Mouse (Mus musculus) lung, embryonic 14.5 days (tissue): ENCODE data around the gene Cd247. TPM values are rescaled to one million over a fixed set of nuclear protein-coding genes. Genes with fewer than 3 reads are reported as not detected.

Source experiments
- ATAC-seq: fragments of 200-750 bp; cut with Nextera tagmentation; 2 replicates; pipeline ENCODE4 v1.8.0; 2017; ENCODE audit warnings: mild to moderate bottlenecking, moderate TSS enrichment, moderate library complexity; ENCODE audit not compliant: insufficient read depth
- DNase-seq: peaks from one replicate; pipeline ENCODE4 v3.0.0-alpha.2; 2015
- H3K27ac ChIP-seq: fragments of 300-500 bp; sonication (generic); 2 replicates; pipeline ENCODE4 v1.5.1; 2014; ENCODE audit warnings: low read depth, mild to moderate bottlenecking, moderate library complexity
- H3K27me3 ChIP-seq: fragments of 300-500 bp; sonication (generic); 2 replicates; pipeline ENCODE4 v1.6.1; 2014; ENCODE audit warnings: low read length, control low read depth; ENCODE audit not compliant: insufficient read depth
- H3K36me3 ChIP-seq: fragments of 300-500 bp; sonication (generic); 2 replicates; pipeline ENCODE4 v1.6.1; 2014; ENCODE audit warnings: control low read depth; ENCODE audit not compliant: insufficient read depth
- H3K4me1 ChIP-seq: fragments of 300-500 bp; sonication (generic); 2 replicates; pipeline ENCODE4 v1.6.1; 2014; ENCODE audit warnings: antibody characterized with exemption, control low read depth; ENCODE audit not compliant: insufficient read depth
- H3K4me2 ChIP-seq: fragments of 300-500 bp; sonication (generic); 2 replicates; pipeline ENCODE4 v1.6.1; 2014; ENCODE audit warnings: mild to moderate bottlenecking
- H3K4me3 ChIP-seq: fragments of 300-500 bp; sonication (generic); 2 replicates; pipeline ENCODE4 v1.5.1; 2014; ENCODE audit warnings: low read depth, low read length
- H3K9ac ChIP-seq: fragments of 300-500 bp; sonication (generic); 2 replicates; pipeline ENCODE4 v1.6.1; 2014
- H3K9me3 ChIP-seq: fragments of 300-500 bp; sonication (generic); 2 replicates; pipeline ENCODE4 v1.6.1; 2016; ENCODE audit warnings: low read depth, low read length, control low read depth
- CTCF ChIP-seq: IDR thresholded peaks from 2 replicates; pipeline ENCODE4 v1.5.1; 2016; ENCODE audit warnings: antibody characterized with exemption, low read depth
- WGBS: fragments of 180-500 bp; shearing (Covaris S2); extraction: QIAGEN DNeasy Blood & Tissue Kit; methylation state at CpG from one replicate; pipeline ENCODE4 v1.1.7; 2014; 5-methylcytosine and 5-hydroxymethylcytosine counted together
- polyA plus RNA-seq: library from polyadenylated mRNA; unstranded; fragments of >200 nt; fragmentation: Nextera tagmentation; extraction: Ambion mirVana; gene quantifications from 2 replicates; pipeline ENCODE4 v1.2.1, GENCODE M21; 2014

The Cd247 gene
- polyA plus RNA-seq, 1 experiment from 2014 or later, result 1.5 TPM

DNA sequence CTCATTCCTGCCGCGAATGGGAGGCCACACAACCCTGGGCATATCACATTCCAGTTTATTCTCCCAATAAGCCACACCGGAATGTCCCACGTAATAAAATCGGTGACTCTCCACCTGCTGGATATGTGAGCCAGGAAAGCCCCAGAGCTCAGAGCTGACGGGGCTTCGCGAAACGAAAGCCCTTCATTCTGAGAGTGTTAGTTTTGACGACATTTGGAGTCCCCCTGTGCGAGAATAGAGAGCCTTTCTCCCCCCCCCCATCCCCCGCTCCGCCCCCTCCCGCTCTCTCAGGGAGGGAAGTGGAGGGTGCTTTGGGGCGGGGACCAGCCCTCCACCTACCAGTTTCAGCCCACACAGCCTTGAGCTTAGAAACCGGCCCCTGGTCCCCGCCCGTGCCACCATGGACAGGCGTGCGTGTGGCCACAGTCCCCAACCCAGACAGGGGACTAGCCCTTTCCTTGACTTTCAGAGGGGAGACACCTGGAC is 56.0 kb downstream of the Cd247 start:
- Histone ChIP-seq H3K27ac (no peak overlapping the region), H3K4me3 (peak overlapping the region; percentile 50), H3K36me3 (no peaks in the 10 kb centered on the region), H3K27me3 (peaks cover 44% of the 10 kb centered on the region), H3K9ac (peak overlapping the region; percentile 53), H3K4me2 (peak overlapping the region; percentile 100), H3K4me1 (peaks cover 10% of the 10 kb centered on the region; the same call in 1 of the 2 replicates), H3K9me3 (no peaks in the 10 kb centered on the region)
- WGBS, result 1% methylated on average over 19 of the region's 20 CpGs
- peak; percentile 63 for ATAC-seq
- no peak for TF ChIP-seq CTCF
- DNase-seq, result peak; percentile 46

DNA sequence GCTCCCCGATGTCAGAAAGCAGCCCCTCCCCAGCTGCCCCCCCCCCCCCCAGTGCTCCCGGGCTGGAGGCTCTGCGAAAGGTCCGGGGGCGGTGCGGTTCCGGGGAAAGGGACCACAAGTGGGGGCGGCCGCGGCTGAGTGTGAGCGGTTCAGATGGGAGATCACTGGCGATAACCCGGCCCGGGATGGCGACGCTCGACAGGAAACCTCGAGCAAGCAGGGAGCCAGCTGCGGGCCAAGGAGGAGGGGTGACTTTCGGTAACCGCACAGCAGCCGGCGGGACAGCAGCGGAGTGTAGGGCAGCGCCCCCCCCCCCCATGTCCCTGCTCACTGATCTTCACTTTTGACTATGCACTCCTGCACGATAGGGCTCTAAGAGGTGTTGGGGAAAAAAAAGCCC is 56.5 kb downstream of the Cd247 start:
- TF ChIP-seq CTCF, result no peak
- Histone ChIP-seq H3K9me3 (no peaks in the 10 kb centered on the region), H3K36me3 (no peaks in the 10 kb centered on the region), H3K27ac (no peak overlapping the region), H3K9ac (peak overlapping the region; percentile 53), H3K4me2 (peak overlapping the region; percentile 100), H3K4me3 (peak overlapping the region; percentile 50), H3K4me1 (peaks cover 10% of the 10 kb centered on the region; the same call in 1 of the 2 replicates), H3K27me3 (peaks cover 44% of the 10 kb centered on the region)
- peak; percentile 35 for DNase-seq
- WGBS, result under 1% methylated on average over 25 of the region's 26 CpGs
- peak; percentile 59 for ATAC-seq

DNA sequence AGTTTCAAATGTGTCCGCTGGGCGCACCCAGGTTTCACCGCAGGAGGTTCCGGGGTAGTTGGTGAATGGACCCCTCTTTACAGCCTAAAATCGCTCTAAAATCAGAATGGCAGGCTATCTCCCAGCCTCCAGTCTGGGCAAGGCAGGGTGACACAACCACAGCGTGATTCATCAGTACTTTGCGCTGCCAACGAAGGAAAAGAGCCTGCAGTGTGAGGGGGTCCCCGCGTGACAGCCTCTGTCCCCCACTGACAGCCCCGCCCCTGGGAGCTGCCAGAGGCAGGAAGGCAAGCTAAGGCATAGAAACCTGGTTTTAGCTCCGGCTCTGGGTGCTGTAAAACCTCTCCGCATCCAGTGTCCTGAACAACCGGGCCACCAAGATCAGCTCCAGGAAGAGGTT is 56.9 kb downstream of the Cd247 start:
- no peaks in the 10 kb centered on the region for H3K9me3 ChIP-seq
- peak; percentile 20 for DNase-seq
- H3K36me3 ChIP-seq, result no peaks in the 10 kb centered on the region
- no peak for TF ChIP-seq CTCF
- ATAC-seq, result 0 out of 2 replicates have a peak, but pooled peaks have one; percentile 2
- H3K4me2 ChIP-seq, result peak overlapping the region; percentile 100
- H3K4me1 ChIP-seq, result peaks cover 10% of the 10 kb centered on the region; the same call in 1 of the 2 replicates
- H3K27ac ChIP-seq, result no peak overlapping the region
- peaks cover 44% of the 10 kb centered on the region for H3K27me3 ChIP-seq
- peak overlapping the region; percentile 53 for H3K9ac ChIP-seq
- WGBS, result 7% methylated on average over 14 of the region's 14 CpGs
- peak overlapping the region; percentile 50 for H3K4me3 ChIP-seq

DNA sequence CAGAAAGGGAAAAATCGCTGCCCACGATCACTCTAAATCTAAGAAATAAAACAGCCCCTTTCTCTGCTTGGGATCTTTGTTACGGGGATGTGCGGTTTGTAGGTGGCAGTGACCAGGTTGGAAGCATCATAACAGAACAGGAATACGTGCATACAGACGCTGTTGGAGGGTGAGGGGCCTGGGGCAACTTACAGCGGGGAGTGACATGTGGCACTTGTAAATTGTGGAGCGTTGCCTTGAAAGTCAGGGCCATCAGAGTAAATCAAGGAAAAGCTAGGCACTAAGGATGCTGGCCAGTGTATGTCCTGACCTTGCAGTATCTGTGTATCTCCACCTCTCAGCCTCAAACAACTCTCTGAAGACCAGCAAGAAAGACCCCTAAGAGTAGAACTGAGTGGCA is 59.9 kb downstream of the Cd247 start:
- no peaks in the 10 kb centered on the region for H3K36me3 ChIP-seq
- no peaks in the 10 kb centered on the region for H3K9me3 ChIP-seq
- no peak for TF ChIP-seq CTCF
- WGBS, result 77% methylated on average over 8 of the region's 8 CpGs
- H3K27ac ChIP-seq, result no peak overlapping the region; the same call in 1 of the 2 replicates
- H3K4me2 ChIP-seq, result no peak overlapping the region
- no peak for ATAC-seq
- no peak overlapping the region for H3K4me3 ChIP-seq
- peaks cover 24% of the 10 kb centered on the region for H3K27me3 ChIP-seq
- no peak for DNase-seq
- peaks cover 10% of the 10 kb centered on the region for H3K4me1 ChIP-seq
- H3K9ac ChIP-seq, result no peak overlapping the region

DNA sequence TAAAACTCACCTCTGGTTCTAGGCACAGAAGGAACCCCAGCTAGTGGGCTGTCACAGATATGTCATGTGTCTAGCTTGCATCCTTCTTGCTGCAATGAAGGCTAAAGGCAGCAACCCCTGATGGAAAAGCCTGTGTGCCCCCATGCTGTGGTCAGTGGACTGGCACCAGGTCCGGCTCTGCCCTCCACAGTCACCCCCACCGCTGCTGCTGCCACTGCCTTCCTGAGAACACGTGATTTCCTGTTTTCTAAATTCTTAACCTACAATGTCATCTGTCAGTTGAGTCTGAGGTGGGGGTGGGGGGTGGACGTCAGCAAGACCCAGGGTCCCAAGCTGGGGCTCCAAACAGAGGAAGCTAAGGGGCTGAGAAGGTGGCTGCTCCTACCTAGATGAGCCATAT is 60.4 kb downstream of the Cd247 start:
- TF ChIP-seq CTCF, result no peak

DNA sequence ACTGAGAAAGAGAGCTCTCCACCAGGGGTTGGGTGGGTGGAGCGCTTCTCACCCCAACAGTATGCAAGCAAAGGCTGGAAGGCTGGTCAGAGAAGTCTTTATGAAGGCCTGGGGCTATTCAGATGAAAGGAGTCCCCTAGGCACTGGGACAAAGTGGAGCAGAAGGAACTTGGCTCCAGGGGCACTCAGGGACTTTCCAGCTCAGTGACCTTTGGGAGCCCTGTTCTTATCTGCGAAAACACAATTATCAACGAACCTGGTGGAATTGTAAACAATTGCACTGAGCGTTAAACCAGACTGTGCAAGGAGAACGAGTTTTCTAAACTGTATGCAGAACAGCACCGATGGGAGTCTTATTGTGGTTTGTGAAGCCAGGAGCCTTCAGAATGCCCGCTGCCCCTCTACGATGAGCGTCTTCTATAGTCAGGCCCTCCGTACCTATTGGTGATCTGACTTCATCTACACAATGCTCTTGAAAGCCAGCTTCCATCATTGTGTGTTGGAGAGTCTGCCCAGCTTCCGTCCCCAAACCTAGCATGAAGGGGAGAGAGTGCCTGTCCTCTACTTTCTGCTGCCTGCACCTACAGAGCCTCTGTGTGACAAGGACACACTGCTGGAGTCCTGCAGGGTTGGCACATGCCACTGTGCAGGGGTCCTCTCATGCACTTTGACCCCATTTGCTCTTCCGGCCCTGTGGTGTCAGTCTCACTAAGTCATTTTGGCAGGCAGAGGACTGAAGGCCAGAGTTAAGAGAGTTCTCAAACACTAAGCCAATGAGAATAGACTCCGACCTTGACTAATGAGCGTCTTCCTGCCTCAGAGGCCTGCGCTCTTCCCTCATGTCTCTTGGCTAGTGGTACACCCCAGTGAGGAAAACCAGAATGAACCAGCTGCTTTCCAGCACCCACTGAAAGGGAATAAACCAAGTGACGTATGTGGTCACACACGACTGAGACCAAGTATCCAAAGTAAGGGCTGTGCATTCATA is 61.3 kb downstream of the Cd247 start:
- 54% methylated on average over 17 of the region's 17 CpGs for WGBS
- no peak overlapping the region for H3K9ac ChIP-seq
- no peaks in the 10 kb centered on the region for H3K9me3 ChIP-seq
- DNase-seq (peak; percentile 34), ATAC-seq (no peak)
- H3K4me1 ChIP-seq, result peaks cover 10% of the 10 kb centered on the region
- H3K36me3 ChIP-seq, result no peaks in the 10 kb centered on the region
- TF ChIP-seq CTCF, result no peak
- peaks cover 12% of the 10 kb centered on the region for H3K27me3 ChIP-seq
- H3K4me3 ChIP-seq, result no peak overlapping the region
- no peak overlapping the region for H3K4me2 ChIP-seq
- H3K27ac ChIP-seq, result peak overlapping the region; percentile 16; the same call in 1 of the 2 replicates

More for the DNA sequence above, 60.4 kb downstream of the Cd247 start:
- 52% methylated on average over 4 of the region's 4 CpGs for WGBS
- Histone ChIP-seq H3K27ac (no peak overlapping the region), H3K27me3 (peaks cover 20% of the 10 kb centered on the region), H3K4me1 (peaks cover 10% of the 10 kb centered on the region), H3K4me3 (no peak overlapping the region), H3K4me2 (no peak overlapping the region), H3K9ac (no peak overlapping the region), H3K36me3 (no peaks in the 10 kb centered on the region), H3K9me3 (no peaks in the 10 kb centered on the region)
- DNase-seq (no peak), ATAC-seq (no peak)

DNA sequence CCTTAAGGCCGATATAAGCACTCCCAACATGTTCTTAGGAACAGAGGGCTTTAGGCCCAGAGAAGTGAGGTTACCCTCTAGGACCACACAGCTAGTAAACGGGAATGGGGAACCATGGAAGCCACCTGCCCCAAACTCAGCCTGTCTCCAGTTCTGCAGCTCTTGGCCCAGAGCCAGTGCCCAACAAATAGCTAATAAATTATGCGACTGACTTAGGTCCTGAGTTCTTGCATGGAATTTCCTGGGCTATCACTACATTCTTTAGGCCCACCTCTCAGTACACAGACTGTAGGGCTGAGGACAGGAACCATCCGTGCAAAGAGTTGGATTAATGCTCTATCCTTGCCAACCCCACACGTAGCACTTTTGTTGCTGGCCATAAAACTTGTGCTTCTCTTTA is 63.6 kb downstream of the Cd247 start:
- Histone ChIP-seq H3K4me2 (no peak overlapping the region), H3K9ac (no peak overlapping the region), H3K4me1 (peaks cover 3% of the 10 kb centered on the region), H3K4me3 (no peak overlapping the region), H3K27ac (no peak overlapping the region), H3K9me3 (no peaks in the 10 kb centered on the region), H3K36me3 (no peaks in the 10 kb centered on the region), H3K27me3 (no peaks in the 10 kb centered on the region)
- TF ChIP-seq CTCF, result no peak
- WGBS, result 39% methylated on average over 5 of the region's 5 CpGs
- DNase-seq (peak; percentile 17), ATAC-seq (no peak)
